Mouse (Mus musculus) embryonic facial prominence, embryonic 15.5 days (tissue): ENCODE results near the gene Cinp. TPM values are rescaled to one million over a fixed set of nuclear protein-coding genes. Genes with fewer than 3 reads are reported as not detected.
"Not testable (repeated sequence)": the region's sequence is repeated elsewhere in the genome, so short reads cannot be mapped to it uniquely, and the experiment has no call there.

Experiments
- ATAC-seq: fragments of 200-750 bp; cut with Nextera tagmentation; 2 replicates; pipeline ENCODE4 v1.8.0; 2017; ENCODE audit warnings: low read depth, moderate TSS enrichment; ENCODE audit not compliant: insufficient number of reproducible peaks, low FRiP score, low TSS enrichment
- H3K27ac ChIP-seq: fragments of 300-500 bp; sonication (generic); replicated peaks from 2 replicates; pipeline ENCODE4 v1.5.1; 2015; ENCODE audit warnings: mild to moderate bottlenecking, inconsistent platforms
- H3K27me3 ChIP-seq: fragments of 300-500 bp; sonication (generic); 2 replicates; pipeline ENCODE4 v1.6.1; 2015; ENCODE audit warnings: inconsistent platforms
- H3K36me3 ChIP-seq: fragments of 300-500 bp; sonication (generic); 2 replicates; pipeline ENCODE4 v1.6.1; 2015; ENCODE audit warnings: mild to moderate bottlenecking, inconsistent platforms
- H3K4me1 ChIP-seq: fragments of 300-500 bp; sonication (generic); 2 replicates; pipeline ENCODE4 v1.6.1; 2015; ENCODE audit warnings: inconsistent platforms
- H3K4me2 ChIP-seq: fragments of 300-500 bp; sonication (generic); replicated peaks from 2 replicates; pipeline ENCODE4 v1.6.1; 2015; ENCODE audit warnings: mild to moderate bottlenecking, inconsistent platforms
- H3K4me3 ChIP-seq: fragments of 300-500 bp; sonication (generic); replicated peaks from 2 replicates; pipeline ENCODE4 v1.5.1; 2015; ENCODE audit warnings: mild to moderate bottlenecking, inconsistent platforms
- H3K9ac ChIP-seq: fragments of 300-500 bp; sonication (generic); 2 replicates; pipeline ENCODE4 v1.6.1; 2015; ENCODE audit warnings: inconsistent platforms
- H3K9me3 ChIP-seq: fragments of 300-500 bp; sonication (generic); replicated peaks from 2 replicates; pipeline ENCODE4 v1.6.1; 2016; ENCODE audit warnings: inconsistent platforms
- WGBS: fragments of 180-500 bp; shearing (Covaris S2); methylation state at CpG from one replicate; pipeline ENCODE4 v1.1.7; 2015; 5-methylcytosine and 5-hydroxymethylcytosine counted together
- polyA plus RNA-seq: library from polyadenylated mRNA; unstranded; fragments of >200 nt; fragmentation: Nextera tagmentation; extraction: Ambion mirVana; gene quantifications from 2 replicates; pipeline ENCODE4 v1.2.1, GENCODE M21; 2015

Gene Cinp
- polyA plus RNA-seq, 1 experiment from 2014 or later = 68.4 TPM

- Histone ChIP-seq H3K36me3 (peaks cover 59% of the 10 kb centered on the region), H3K9me3 (no peaks in the 10 kb centered on the region), H3K4me2 (no peak overlapping the region), H3K27me3 (no peaks in the 10 kb centered on the region), H3K9ac (no peak overlapping the region), H3K27ac (no peak overlapping the region), H3K4me3 (no peak overlapping the region), H3K4me1 (0 out of 2 replicates have a peak, but pooled peaks cover 4% of the 10 kb centered on the region)
- ATAC-seq = no peak
Observed at GRCm38 (mm10) chr12:110860293-110860692, 28.7 kb downstream of the Cinp start.

GRCm38 (mm10) chr12:110858681-110859080, 30.3 kb downstream of the Cinp start:
- H3K27ac ChIP-seq, H3K9ac ChIP-seq, H3K9me3 ChIP-seq, H3K4me3 ChIP-seq, H3K4me2 ChIP-seq, H3K27me3 ChIP-seq, ATAC-seq: not testable (repeated sequence)
- Histone ChIP-seq H3K4me1 (0 out of 2 replicates have a peak, but pooled peaks cover 12% of the 10 kb centered on the region), H3K36me3 (peaks cover 50% of the 10 kb centered on the region)
- WGBS = 97% methylated on average over 15 of the region's 15 CpGs

- peaks cover 42% of the 10 kb centered on the region for H3K36me3 ChIP-seq
- H3K27ac ChIP-seq = no peak overlapping the region
Observed at GRCm38 (mm10) chr12:110857196-110857595, 31.7 kb downstream of the Cinp start.

GRCm38 (mm10) chr12:110854786-110855737, 33.9 kb downstream of the Cinp start:
- Histone ChIP-seq H3K4me2 (no peak overlapping the region), H3K27ac (peak overlapping the region; percentile 39; the same call in 1 of the 2 replicates), H3K4me1 (peaks cover 26% of the 10 kb centered on the region), H3K4me3 (no peak overlapping the region), H3K9ac (no peak overlapping the region), H3K27me3 (no peaks in the 10 kb centered on the region), H3K36me3 (peaks cover 28% of the 10 kb centered on the region), H3K9me3 (no peaks in the 10 kb centered on the region)
- WGBS = 81% methylated on average over 32 of the region's 32 CpGs
- ATAC-seq = no peak

More at GRCm38 (mm10) chr12:110857196-110857595, 31.7 kb downstream of the Cinp start:
- 0 out of 2 replicates have a peak, but pooled peaks cover 12% of the 10 kb centered on the region for H3K4me1 ChIP-seq
- no peak for ATAC-seq
- no peak overlapping the region for H3K9ac ChIP-seq
- no peaks in the 10 kb centered on the region for H3K9me3 ChIP-seq
- H3K4me2 ChIP-seq = no peak overlapping the region
- H3K4me3 ChIP-seq = no peak overlapping the region
- 60% methylated on average over 7 of the region's 7 CpGs for WGBS
- no peaks in the 10 kb centered on the region for H3K27me3 ChIP-seq

- WGBS = 85% methylated on average over 1 of the region's 1 CpGs
- Histone ChIP-seq H3K27ac (no peak overlapping the region), H3K4me2 (no peak overlapping the region), H3K4me3 (no peak overlapping the region), H3K9me3 (no peaks in the 10 kb centered on the region), H3K27me3 (no peaks in the 10 kb centered on the region), H3K36me3 (peaks cover 15% of the 10 kb centered on the region), H3K9ac (no peak overlapping the region), H3K4me1 (peaks cover 29% of the 10 kb centered on the region)
- ATAC-seq = no peak
Observed at GRCm38 (mm10) chr12:110851923-110852322, 37.0 kb downstream of the Cinp start.

- Histone ChIP-seq H3K4me3 (peak overlapping the region; percentile 89; the same call in 1 of the 2 replicates), H3K4me2 (peak overlapping the region; percentile 68), H3K27ac (no peak overlapping the region), H3K36me3 (peaks cover 15% of the 10 kb centered on the region), H3K4me1 (peaks cover 29% of the 10 kb centered on the region), H3K9ac (no peak overlapping the region), H3K27me3 (no peaks in the 10 kb centered on the region), H3K9me3 (no peaks in the 10 kb centered on the region)
- no peak for ATAC-seq
- WGBS = 75% methylated on average over 12 of the region's 12 CpGs
Observed at GRCm38 (mm10) chr12:110851414-110851813, 37.5 kb downstream of the Cinp start.

- H3K4me1 ChIP-seq = peaks cover 34% of the 10 kb centered on the region
- peak overlapping the region; percentile 76 for H3K9ac ChIP-seq
- H3K36me3 ChIP-seq = peaks cover 11% of the 10 kb centered on the region
- peak overlapping the region; percentile 89 for H3K4me3 ChIP-seq
- peak overlapping the region; percentile 84 for H3K27ac ChIP-seq
- H3K9me3 ChIP-seq = no peaks in the 10 kb centered on the region
- no peak for ATAC-seq
- peak overlapping the region; percentile 68 for H3K4me2 ChIP-seq
- no peaks in the 10 kb centered on the region for H3K27me3 ChIP-seq
- WGBS = 10% methylated on average over 9 of the region's 9 CpGs
Observed at GRCm38 (mm10) chr12:110850929-110851256, 38.1 kb downstream of the Cinp start.

- under 1% methylated on average over 89 of the region's 89 CpGs for WGBS
- H3K27me3 ChIP-seq = no peaks in the 10 kb centered on the region
- peak within 1 kb of the TSS; percentile 84 for H3K27ac ChIP-seq
- H3K9ac ChIP-seq = peak within 1 kb of the TSS; percentile 76
- H3K4me3 ChIP-seq = peak within 1 kb of the TSS; percentile 89
- peak; percentile 83 for ATAC-seq
- peaks cover 5% of the 10 kb centered on the region for H3K36me3 ChIP-seq
- H3K4me2 ChIP-seq = peak within 1 kb of the TSS; percentile 68
- H3K9me3 ChIP-seq = no peaks in the 10 kb centered on the region
- H3K4me1 ChIP-seq = peaks cover 34% of the 10 kb centered on the region
Observed at GRCm38 (mm10) chr12:110850010-110850928, 38.7 kb downstream of the Cinp start, which contains the start of gene Zfp839. Zfp839 (plus strand) TSS chr12:110850253.

- no peaks in the 10 kb centered on the region for H3K36me3 ChIP-seq
- 67% methylated on average over 6 of the region's 6 CpGs for WGBS
- no peak overlapping the region for H3K27ac ChIP-seq
- ATAC-seq = no peak
- H3K4me3 ChIP-seq = peak overlapping the region; percentile 62
- H3K27me3 ChIP-seq = no peaks in the 10 kb centered on the region
- peaks cover 28% of the 10 kb centered on the region for H3K4me1 ChIP-seq
- H3K4me2 ChIP-seq = peak overlapping the region; percentile 69
- peak overlapping the region; percentile 48 for H3K9ac ChIP-seq
- no peaks in the 10 kb centered on the region for H3K9me3 ChIP-seq
Observed at GRCm38 (mm10) chr12:110846191-110846765, 42.7 kb downstream of the Cinp start.

- H3K4me1 ChIP-seq = peaks cover 21% of the 10 kb centered on the region
- peak overlapping the region; percentile 69 for H3K4me2 ChIP-seq
- H3K4me3 ChIP-seq = peak overlapping the region; percentile 62
- H3K9ac ChIP-seq = peak overlapping the region; percentile 48
- no peaks in the 10 kb centered on the region for H3K9me3 ChIP-seq
- peak overlapping the region; percentile 88 for H3K27ac ChIP-seq
- WGBS = 1% methylated on average over 36 of the region's 36 CpGs
- H3K36me3 ChIP-seq = no peaks in the 10 kb centered on the region
- no peaks in the 10 kb centered on the region for H3K27me3 ChIP-seq
- ATAC-seq = peak; percentile 88
Observed at GRCm38 (mm10) chr12:110845131-110845880, 43.6 kb downstream of the Cinp start.
